Mouse (Mus musculus) R1 (cell line): ENCODE measurements at regions not wholly inside any gene's neighbourhood (a gene's known extent, or its start where the extent isn't known, plus 50 kb on each side); places are given as distances from the start of the nearest gene placed in this dataset.
A peak's percentile ranks its signal among the peaks of the same experiment; 100 is the strongest.

Experiments used
- DNase-seq: peaks from one replicate; pipeline ENCODE4 v3.0.0-alpha.2; 2018; ENCODE audit warnings: low read depth, low spot score

DNA sequence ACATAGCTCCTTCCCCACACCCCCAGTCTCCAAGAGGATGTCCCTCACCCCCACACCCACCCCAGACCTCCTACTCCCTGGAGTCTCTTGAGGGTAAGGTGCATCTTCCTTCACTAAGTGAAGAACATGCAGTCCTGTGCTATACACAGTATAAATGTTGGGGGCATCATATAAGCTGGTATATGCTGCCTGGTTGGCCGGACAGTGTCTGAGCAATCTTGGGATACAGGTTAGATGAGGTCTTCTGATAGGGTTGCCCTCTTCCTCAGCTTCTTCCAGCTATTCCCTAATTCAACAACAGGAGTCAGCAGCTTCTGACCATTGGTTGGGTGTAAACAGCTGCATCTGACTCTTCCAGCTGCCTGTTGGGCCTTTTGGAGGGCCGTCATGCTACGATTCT, 1156.3 kb upstream of the Aga start:
- peak; percentile 70 for DNase-seq

GRCm38 (mm10) chr8:52356001-52356734, 1155.4 kb upstream of the Aga start:
- peak; percentile 99 for DNase-seq

DNA sequence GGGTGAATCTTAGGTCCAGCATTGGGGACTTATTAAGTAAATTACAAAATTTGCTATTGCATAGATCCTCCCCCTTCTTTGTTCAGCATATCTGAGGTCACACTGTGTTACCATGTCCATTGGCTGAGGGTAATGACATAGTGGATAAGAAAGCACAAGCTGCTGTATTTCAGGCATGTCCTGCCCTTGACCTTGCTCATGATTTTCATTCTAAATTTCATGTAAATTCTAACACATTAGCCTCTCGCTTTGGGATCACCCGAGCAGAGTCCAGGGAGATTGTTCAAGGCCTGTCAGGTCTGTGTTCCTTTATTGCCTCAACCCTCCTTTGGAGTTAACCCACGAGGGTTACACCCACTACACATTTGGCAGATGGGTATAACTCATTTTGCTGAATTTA, 1153.7 kb upstream of the Aga start:
- DNase-seq = peak; percentile 64
